Mouse (Mus musculus) A20 (cell line): Measurements from ENCODE around the gene Rad51d.

Experiments used
- DNase-seq: peaks from one replicate; pipeline ENCODE4 v3.0.0-alpha.2; 2011; ENCODE audit warnings: low read depth, low spot score

The Rad51d gene

DNA sequence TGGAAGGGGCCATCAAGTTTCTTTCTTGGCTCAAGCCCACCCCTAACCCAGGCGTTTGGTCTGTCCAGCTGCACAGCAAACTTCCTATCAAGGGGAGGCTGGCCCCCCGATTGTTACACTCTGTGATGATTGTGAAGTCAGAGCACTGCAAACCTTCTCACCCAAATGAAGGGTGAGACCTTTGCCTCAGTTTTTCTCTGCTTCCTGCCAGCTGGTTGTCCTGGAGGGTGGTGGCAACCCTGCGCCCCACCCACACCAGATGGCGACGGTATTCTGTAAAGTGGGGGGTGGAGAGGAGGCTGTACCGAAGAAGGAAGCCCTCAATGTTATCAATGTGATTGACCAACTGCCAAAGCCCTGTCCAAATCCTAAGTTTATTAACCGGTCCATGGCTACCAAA is 1.5 kb upstream of the Rad51d start, which contains the start of gene Fndc8:
TSS of gene Fndc8 (plus strand) at position 189 of the 400 bp plus-strand sequence.
- DNase-seq, result no peak

DNA sequence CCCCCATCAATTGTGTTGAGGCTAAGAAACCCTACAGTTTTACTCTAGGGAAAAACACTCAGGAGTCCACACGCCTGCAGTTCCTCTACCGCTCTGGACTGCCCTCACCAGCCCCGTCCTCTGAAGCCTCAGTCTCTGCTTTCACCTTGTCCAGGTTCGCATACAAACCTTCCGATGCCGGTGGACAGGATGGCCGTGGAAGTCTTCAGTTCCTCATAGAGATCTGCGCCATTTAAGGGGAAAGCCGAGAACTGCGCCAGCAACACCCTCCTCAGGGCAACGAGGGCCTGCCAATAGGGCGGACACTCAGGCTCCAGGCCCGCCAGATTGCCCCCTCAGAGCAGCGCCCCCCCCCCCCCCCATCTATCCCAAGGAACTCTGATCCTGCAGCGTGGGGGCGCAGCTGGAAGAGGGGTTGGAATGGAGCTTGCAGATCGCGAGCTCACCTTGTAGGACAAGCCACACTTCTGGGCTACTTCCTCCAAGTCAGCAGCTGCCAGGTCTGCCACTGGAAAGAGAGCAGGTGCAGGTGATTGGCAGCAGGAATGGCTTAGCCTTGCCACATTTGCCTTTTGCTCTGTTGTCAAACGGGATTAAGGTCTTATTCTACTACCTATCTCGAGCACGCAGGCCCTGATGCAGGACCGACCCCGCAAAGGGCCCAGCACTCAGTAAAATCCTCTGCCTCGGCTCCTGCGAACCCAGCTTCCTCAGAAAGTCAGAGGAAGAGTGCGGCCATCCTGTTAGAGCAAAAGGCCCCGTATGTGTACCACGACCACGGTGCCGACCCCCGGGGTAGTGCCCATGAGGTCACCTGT is 681 bp downstream of the Rad51d start:
- DNase-seq, result peak; percentile 72

DNA sequence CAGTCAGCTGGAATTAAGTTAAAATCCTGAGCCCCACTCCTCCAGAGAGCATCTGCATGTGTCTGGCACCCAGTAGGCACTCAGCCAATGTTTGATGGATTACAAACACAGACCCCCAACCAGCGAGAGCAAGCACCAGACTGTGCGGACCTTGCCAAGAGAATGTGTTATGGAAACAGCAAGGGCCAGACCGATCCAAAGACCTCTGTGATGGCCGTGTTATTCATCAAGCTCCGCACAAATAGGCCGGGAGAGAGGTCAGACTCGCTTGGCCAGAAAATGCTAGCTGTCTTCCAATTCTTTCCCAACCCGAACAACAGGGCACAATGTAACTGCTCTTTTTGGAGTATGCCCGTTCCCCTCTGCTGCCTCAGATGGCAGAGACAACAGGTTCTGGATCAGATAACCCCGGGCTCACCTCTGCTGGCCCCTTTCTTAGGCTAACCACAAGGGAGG is 1.9 kb downstream of the Rad51d start:
- DNase-seq, result no peak

GRCm38 (mm10) chr11:82886559-82886958 is 3.9 kb downstream of the Rad51d start:
- DNase-seq, result peak; percentile 39

GRCm38 (mm10) chr11:82883180-82883579 is 7.2 kb downstream of the Rad51d start:
- DNase-seq, result no peak

DNA sequence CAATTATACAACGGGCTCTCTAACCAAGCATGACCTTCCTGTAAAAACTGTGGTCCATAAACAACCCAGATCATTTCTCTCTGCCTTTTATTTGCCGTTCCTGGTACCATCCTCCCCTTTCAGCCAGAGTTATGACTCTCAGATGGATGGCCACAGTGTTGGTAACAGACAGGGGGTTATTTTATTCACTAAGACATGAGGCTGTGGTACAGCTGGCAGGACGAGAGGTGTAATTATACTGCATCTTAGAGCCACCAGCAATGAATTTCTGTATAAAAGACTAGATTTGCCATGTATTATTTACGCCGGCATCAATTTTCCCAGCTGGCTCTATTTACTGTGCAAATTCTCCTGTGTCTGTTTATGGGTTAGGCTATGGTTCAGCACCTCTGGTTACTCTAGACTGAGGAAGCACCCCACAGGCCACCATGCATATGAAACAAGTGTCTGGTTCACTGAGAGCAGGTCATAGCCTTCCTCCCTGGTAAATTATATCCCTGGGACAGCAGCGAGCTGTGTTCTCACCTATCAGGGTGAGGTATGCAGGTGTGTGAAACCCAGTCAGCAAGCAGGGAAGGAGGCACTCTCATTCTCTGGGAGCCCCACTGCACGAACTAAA is 12.6 kb downstream of the Rad51d start:
- no peak for DNase-seq

- no peak for DNase-seq
Observed at GRCm38 (mm10) chr11:82875631-82876030, 14.8 kb downstream of the Rad51d start.

DNA sequence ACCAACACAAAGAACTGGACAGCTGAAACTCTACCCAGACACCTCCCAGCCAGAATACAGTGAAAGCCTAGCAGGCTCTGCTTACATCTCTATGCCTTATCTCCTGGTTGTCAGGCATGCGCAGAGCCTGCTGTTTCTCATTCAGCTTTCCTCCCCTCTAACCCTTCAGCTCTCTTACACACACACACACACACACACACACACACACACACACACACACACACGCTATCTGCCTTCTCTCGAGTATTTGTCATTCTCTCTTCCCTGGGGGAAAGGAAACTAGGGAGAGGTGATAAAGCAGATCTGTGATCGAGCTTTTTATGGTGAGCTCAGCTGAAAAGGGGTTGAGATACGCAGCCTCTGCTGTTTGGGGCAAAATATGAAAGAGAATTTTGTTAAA is 15.5 kb downstream of the Rad51d start:
- DNase-seq, result no peak

DNA sequence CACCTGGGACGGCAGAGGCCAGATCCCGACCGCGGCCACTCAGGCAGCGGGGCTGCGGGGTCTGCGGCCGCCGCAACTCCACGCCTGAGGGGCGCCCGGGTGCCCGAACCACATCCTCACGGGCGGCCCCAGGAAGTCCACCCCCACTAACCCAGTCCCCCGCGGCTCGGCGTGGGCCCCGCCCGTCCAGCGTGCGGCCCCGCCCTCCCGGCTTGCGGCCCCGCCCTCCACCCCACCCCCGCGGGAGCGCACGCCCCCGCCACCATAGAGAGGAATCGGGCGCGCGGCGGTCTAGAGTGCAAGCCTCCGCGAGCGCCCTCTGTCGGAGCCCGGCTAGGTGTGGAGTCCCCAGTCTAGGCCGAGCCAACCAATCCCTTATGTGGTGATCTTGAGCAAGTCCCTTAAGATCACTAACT is 19.4 kb downstream of the Rad51d start, which contains the start of gene Rffl:
TSS of gene Rffl (minus strand) at position 180 of the 416 bp plus-strand sequence.
- DNase-seq, result peak; percentile 94

- no peak for DNase-seq
Observed at GRCm38 (mm10) chr11:82870173-82871030, 20.0 kb downstream of the Rad51d start.

DNA sequence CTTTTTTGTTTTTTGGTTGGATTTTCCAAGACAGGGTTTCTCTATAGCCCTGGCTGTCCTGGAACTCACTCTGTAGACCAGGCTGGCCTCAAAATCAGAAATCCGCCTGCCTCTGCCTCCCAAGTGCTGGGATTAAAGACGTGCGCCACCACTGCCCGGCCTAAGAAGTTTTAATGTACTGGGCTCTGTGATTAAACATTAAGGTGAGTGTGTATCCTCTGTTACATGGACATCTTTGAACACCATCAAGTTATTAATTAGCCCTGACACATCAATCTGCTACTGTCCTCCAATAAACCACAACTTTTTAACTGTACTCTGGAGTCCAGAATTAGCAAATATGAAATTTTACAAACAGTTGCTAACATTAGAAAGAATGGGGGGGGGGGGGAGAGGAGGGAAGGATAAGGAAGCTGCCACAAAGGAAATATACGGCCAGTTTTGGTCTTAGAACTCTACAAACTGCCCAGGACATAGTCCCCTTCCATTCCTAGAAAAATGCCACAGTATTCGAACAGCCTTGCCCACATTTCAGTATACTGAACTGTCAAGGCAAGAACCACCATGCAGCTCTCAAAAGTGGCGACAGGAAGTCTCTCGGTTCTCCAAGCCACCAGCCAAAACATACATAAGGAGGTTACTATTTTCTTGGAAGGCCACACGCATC is 20.8 kb downstream of the Rad51d start:
- DNase-seq, result no peak

GRCm38 (mm10) chr11:82867956-82868355 is 22.5 kb downstream of the Rad51d start:
- DNase-seq, result no peak

DNA sequence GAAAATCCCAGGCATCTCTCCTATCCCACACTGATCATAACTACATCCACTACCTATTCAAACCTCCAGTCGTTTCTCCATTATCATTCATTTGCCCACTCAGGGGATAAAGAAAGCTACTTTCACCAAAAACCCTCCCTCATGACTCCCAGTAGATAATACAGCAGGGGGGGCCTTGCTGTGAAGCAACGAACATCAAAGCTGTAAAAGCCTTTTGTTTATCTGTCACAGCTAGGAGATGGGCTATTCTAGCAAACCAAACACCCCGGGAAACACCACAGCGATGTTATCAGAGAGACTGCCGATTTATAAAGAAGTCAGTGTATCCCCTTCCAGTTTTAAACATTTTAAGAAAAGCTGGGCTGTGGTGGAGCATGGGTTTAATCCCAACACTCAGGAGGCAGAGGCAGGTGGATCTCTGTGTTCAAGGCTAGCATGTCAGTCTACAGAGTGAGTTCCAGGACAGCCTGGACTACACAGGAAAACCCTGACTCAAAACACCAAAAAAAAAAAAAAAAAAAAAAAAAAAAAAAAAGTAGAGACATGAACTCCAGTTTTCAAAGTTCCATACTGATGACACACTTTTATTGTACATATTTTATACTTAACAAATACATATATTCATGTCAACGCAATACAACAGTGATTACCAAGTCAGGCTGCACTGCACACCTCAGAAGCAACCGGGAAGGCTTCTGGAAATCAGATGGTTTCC is 23.4 kb downstream of the Rad51d start:
- DNase-seq, result no peak

DNA sequence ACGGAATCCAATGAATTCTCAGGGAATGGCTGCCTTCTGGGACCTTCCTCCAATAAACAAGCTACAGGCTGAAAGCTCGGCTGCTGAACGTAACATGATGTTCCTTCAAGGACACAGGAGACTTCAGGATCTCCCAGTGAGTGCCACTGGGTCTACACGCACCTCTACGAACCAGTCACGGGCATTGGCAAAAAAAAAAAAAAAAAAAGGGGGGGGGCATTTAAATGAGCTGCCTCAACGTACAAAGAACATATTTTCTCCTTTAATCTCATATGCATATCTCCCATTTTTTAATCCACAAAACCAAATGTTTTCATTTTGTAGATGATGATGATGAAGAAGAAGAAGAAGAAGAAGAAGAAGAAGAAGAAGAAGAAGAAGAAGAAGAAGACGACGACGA is 24.5 kb downstream of the Rad51d start:
- DNase-seq, result no peak

GRCm38 (mm10) chr11:82863488-82863931 is 26.9 kb downstream of the Rad51d start:
- no peak for DNase-seq

DNA sequence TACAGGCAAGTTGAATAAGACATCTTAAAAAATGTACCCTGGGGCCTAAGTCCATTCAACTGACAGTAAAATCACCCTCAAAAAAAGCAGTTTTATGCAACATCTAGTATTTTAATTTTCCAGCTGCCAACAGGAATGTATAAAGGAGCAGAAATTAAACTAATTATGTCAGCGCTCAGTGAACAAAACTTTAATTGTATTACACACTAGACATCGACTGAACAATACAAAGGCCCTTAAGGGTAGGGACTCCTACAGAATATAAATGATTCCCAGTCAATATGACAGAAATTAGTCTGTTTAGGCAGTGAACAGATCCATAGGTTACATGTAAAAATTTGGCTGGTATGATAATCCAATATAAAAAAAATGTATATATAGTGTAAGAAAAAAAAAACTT is 27.4 kb downstream of the Rad51d start:
- DNase-seq, result no peak

GRCm38 (mm10) chr11:82862638-82863037 is 27.8 kb downstream of the Rad51d start:
- no peak for DNase-seq

DNA sequence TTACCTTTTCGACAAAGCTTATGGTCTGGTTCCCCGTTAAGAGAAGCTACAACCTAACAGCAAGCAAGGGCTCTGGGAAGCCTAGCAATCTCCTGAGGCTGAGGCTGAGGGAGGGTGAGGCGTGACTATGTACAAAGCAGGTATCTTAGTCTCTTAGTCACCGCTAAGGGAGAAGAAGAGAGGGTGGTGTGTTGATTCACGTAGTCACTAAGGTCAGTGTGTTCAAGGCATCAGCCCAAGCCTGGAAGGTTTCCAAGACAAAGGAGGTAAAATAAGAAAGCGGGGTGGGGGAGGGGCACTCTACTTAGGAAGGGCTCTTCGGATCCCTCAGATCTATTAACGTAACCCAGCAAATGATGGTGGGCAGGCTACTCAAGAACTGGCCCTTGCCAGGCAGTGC is 28.9 kb downstream of the Rad51d start:
- no peak for DNase-seq

- DNase-seq, result no peak
Observed at GRCm38 (mm10) chr11:82860759-82861158, 29.7 kb downstream of the Rad51d start.

DNA sequence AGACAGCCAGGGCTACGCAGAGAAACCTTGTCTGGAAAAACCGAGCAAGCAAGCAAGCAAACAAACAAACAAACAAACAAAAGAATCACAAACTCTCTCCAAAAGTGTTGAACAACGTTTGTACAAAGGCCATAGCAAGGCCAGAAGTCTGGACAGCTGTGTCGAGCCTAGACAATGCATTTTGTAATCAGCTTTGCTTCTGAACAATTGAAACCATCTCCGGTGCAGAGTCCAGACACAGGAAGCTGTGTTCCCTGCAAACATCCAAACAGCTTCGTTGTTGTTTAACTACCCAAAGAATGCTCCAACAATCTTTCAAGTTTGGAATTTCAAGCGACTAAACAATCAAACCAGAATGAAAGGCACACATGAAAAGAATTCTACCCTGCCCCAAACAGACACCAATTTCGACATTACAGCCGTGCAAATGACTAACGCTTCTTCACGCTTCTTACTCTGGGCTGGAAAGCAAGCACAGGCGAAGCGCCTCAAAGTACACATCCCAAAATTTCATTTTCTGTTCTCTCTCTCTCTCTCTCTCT is 33.0 kb downstream of the Rad51d start:
- no peak for DNase-seq
